Mouse (Mus musculus) bone marrow, adult 2 months (tissue): ENCODE measurements around the gene Tnn.

ENCODE experiments used
- CTCF ChIP-seq: fragments of 200-500 bp; IDR thresholded peaks from 2 replicates; pipeline ENCODE4 v1.5.1; 2011; ENCODE audit warnings: low read length, control low read depth; ENCODE audit not compliant: control insufficient read depth, insufficient read depth
- POLR2A ChIP-seq: fragments of 200-500 bp; IDR thresholded peaks from 2 replicates; pipeline ENCODE4 v1.6.1; 2011; ENCODE audit warnings: low read depth, mild to moderate bottlenecking, control low read depth, low read length, borderline replicate concordance; ENCODE audit not compliant: control insufficient read depth

DNA sequence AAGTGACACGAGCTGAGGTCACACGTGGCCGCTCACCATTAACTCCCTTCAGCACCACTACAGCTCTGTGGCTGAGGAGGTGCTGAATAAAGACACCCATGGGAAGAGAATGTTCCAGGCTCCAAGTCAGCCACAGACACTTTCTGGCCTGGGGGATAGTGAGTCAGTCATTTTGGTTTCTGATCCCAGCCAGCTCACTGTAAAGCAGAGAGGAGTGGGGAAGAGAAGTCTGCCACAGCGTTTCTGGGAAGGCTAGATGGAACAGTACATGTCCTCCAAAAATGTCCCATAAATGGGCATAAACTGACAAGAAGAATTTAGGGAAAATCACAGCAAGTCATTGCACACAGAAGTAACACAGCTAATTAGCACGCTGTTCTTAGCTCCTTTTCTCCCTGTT is 52.4 kb downstream of the Tnn start:
- no peak for TF ChIP-seq CTCF
- TF ChIP-seq POLR2A = no peak
